Mouse (Mus musculus): Measurements from ENCODE around the gene Irf2bp2. TPM values are rescaled to one million over a fixed set of nuclear protein-coding genes. Genes with fewer than 3 reads are reported as not detected.
"Not testable (repeated sequence)": the region's sequence is repeated elsewhere in the genome, so short reads cannot be mapped to it uniquely, and the experiment has no call there.

Gene Irf2bp2
- total RNA-seq, 2 experiments from 2014 or later, result 118 to 119 TPM

- DNase-seq (ENCODE audit: low spot score in 2 of 2), result no peak
Measured at GRCm38 (mm10) chr8:126603241-126603947, 9.6 kb upstream of the Irf2bp2 start.

GRCm38 (mm10) chr8:126602641-126603040, 8.9 kb upstream of the Irf2bp2 start:
- no peak for DNase-seq (ENCODE audit: low spot score in 2 of 2)

GRCm38 (mm10) chr8:126601325-126601724, 7.5 kb upstream of the Irf2bp2 start:
- no peak for DNase-seq (ENCODE audit: low spot score in 2 of 2)

GRCm38 (mm10) chr8:126600816-126601243, 7.0 kb upstream of the Irf2bp2 start:
- no peak for DNase-seq (ENCODE audit: low spot score in 2 of 2)

- DNase-seq (ENCODE audit: low spot score in 2 of 2), result not testable (repeated sequence)
Measured at GRCm38 (mm10) chr8:126600388-126600787, 6.6 kb upstream of the Irf2bp2 start.

GRCm38 (mm10) chr8:126599297-126599696, 5.5 kb upstream of the Irf2bp2 start:
- no peak for DNase-seq (ENCODE audit: low spot score in 2 of 2)

- DNase-seq (ENCODE audit: low spot score in 2 of 2), result no peak
Measured at GRCm38 (mm10) chr8:126598218-126598617, 4.4 kb upstream of the Irf2bp2 start.

GRCm38 (mm10) chr8:126596721-126597120, 2.9 kb upstream of the Irf2bp2 start:
- no peak for DNase-seq (ENCODE audit: low spot score in 2 of 2)

- DNase-seq (ENCODE audit: low spot score in 2 of 2), result peak; percentile 76 to 80
Measured at GRCm38 (mm10) chr8:126596097-126596634, 2.4 kb upstream of the Irf2bp2 start.

GRCm38 (mm10) chr8:126595204-126596061, 1.6 kb upstream of the Irf2bp2 start:
- peak; percentile 54 to 58 for DNase-seq (ENCODE audit: low spot score in 2 of 2)

- DNase-seq (ENCODE audit: low spot score in 2 of 2), result peak; percentile 96 to 97
Measured at GRCm38 (mm10) chr8:126594481-126595000, 755 bp upstream of the Irf2bp2 start.

- DNase-seq (ENCODE audit: low spot score in 2 of 2), result peak; percentile 47 to 52
Measured at GRCm38 (mm10) chr8:126592771-126593571, 815 bp downstream of the Irf2bp2 start.

GRCm38 (mm10) chr8:126592381-126592770, 1.4 kb downstream of the Irf2bp2 start:
- DNase-seq (ENCODE audit: low spot score in 2 of 2), result peak in 1 of 2 experiments; percentile 48

GRCm38 (mm10) chr8:126591821-126592268, 1.9 kb downstream of the Irf2bp2 start:
- DNase-seq (ENCODE audit: low spot score in 2 of 2), result peak; percentile 58 to 65

GRCm38 (mm10) chr8:126591141-126591820, 2.5 kb downstream of the Irf2bp2 start:
- DNase-seq (ENCODE audit: low spot score in 2 of 2), result peak; percentile 54 to 59

- no peak for DNase-seq (ENCODE audit: low spot score in 2 of 2)
Measured at GRCm38 (mm10) chr8:126590599-126590998, 3.2 kb downstream of the Irf2bp2 start.

- peak in 1 of 2 experiments; percentile 52 for DNase-seq (ENCODE audit: low spot score in 2 of 2)
Measured at GRCm38 (mm10) chr8:126590024-126590529, 3.7 kb downstream of the Irf2bp2 start.

- no peak for DNase-seq (ENCODE audit: low spot score in 2 of 2)
Measured at GRCm38 (mm10) chr8:126589507-126590023, 4.2 kb downstream of the Irf2bp2 start.

Measured in adrenal gland, adult 18-20 months (tissue).